20 mouse cellular contexts compared by ENCODE assay signal in genomic region chr11:80815354-80815753, GRCm38 (mm10).
"Had no signal": no experiment of that assay in that cellular context is flagged by ENCODE, and none has a peak within 500 bp of the region (broad histone marks: within the 10 kb centered on the region; RNA-seq: fewer than 3 reads in every experiment).

No protein-coding gene starts in this region.

- ATAC-seq: forebrain, embryonic 13.5 days; forebrain, embryonic 14.5 days; forebrain, embryonic 15.5 days; forebrain, embryonic 16.5 days; forebrain, postnatal 0 days had no signal

- DNase-seq: cerebellum, adult 8-10 months; cerebellum, adult 9-10 months; cerebellum, adult 9-11 months; cerebellum, postnatal 14 days; cerebellum, postnatal 25 days; cerebellum, postnatal 36 days; embryo, embryonic 11 days; forebrain, postnatal 0 days; gastrocnemius, adult 2 months; gastrocnemius, postnatal 10 days; gastrocnemius, postnatal 14 days; gastrocnemius, postnatal 25 days; gastrocnemius, postnatal 36 days; heart, adult 11 months; heart, adult 18-20 months; heart, adult 2 months had no signal
